Mouse (Mus musculus) forebrain, embryonic 11.5 days (tissue): ENCODE results near the gene Lsm2. TPM values are rescaled to one million over a fixed set of nuclear protein-coding genes. Genes with fewer than 3 reads are reported as not detected.
A peak's percentile ranks its signal among the peaks of the same experiment; 100 is the strongest.

Experiments
- ATAC-seq: fragments of 200-750 bp; cut with Nextera tagmentation; replicated peaks from 2 replicates; pipeline ENCODE4 v1.8.0; 2017; ENCODE audit warnings: moderate TSS enrichment; ENCODE audit not compliant: low FRiP score
- DNase-seq: peaks from one replicate; pipeline ENCODE4 v3.0.0-alpha.2; 2017; ENCODE audit warnings: low spot score
- H3K27ac ChIP-seq: fragments of 300-500 bp; sonication (generic); 2 replicates; pipeline ENCODE4 v1.5.1; 2014; ENCODE audit warnings: low read depth, low read length
- H3K27me3 ChIP-seq: fragments of 300-500 bp; sonication (generic); 2 replicates; pipeline ENCODE4 v1.6.1; 2014; ENCODE audit warnings: mild to moderate bottlenecking, low read length, mixed read lengths; ENCODE audit not compliant: control insufficient read depth, insufficient read depth
- H3K36me3 ChIP-seq: fragments of 300-500 bp; sonication (generic); 2 replicates; pipeline ENCODE4 v1.6.1; 2014; ENCODE audit warnings: mild to moderate bottlenecking, low read length, moderate library complexity, mixed read lengths; ENCODE audit not compliant: control insufficient read depth, insufficient read depth
- H3K4me1 ChIP-seq: fragments of 300-500 bp; sonication (generic); replicated peaks from 2 replicates; pipeline ENCODE4 v1.6.1; 2014; ENCODE audit warnings: low read length, mixed read lengths; ENCODE audit not compliant: control insufficient read depth, insufficient read depth
- H3K4me2 ChIP-seq: fragments of 300-500 bp; sonication (generic); 2 replicates; pipeline ENCODE4 v1.6.1; 2014; ENCODE audit warnings: low read depth, mild to moderate bottlenecking, low read length, moderate library complexity, mixed read lengths; ENCODE audit not compliant: severe bottlenecking
- H3K4me3 ChIP-seq: fragments of 300-500 bp; sonication (generic); 2 replicates; pipeline ENCODE4 v1.5.1; 2014; ENCODE audit warnings: low read depth, low read length
- H3K9ac ChIP-seq: fragments of 300-500 bp; sonication (generic); 2 replicates; pipeline ENCODE4 v1.6.1; 2014; ENCODE audit warnings: low read length
- H3K9me3 ChIP-seq: fragments of 300-500 bp; sonication (generic); 2 replicates; pipeline ENCODE4 v1.6.1; 2016; ENCODE audit warnings: low read length, mixed read lengths; ENCODE audit not compliant: control insufficient read depth
- WGBS: fragments of 180-500 bp; shearing (Covaris S2); extraction: QIAGEN DNeasy Blood & Tissue Kit; methylation state at CpG from one replicate; pipeline ENCODE4 v1.1.7; 2014; 5-methylcytosine and 5-hydroxymethylcytosine counted together
- polyA plus RNA-seq: library from polyadenylated mRNA; unstranded; fragments of >200 nt; fragmentation: Nextera tagmentation; extraction: Ambion mirVana; gene quantifications from 2 replicates; pipeline ENCODE4 v1.2.1, GENCODE M21; 2014

The Lsm2 gene
- polyA plus RNA-seq, 1 experiment from 2014 or later, result 288 TPM

GRCm38 (mm10) chr17:35017706-35018030, 36.0 kb downstream of the Lsm2 start:
- 81% methylated on average over 14 of the region's 14 CpGs for WGBS
- Histone ChIP-seq H3K27ac (no peak overlapping the region), H3K36me3 (peaks cover 19% of the 10 kb centered on the region), H3K4me2 (no peak overlapping the region), H3K9ac (no peak overlapping the region), H3K9me3 (no peaks in the 10 kb centered on the region), H3K27me3 (no peaks in the 10 kb centered on the region), H3K4me1 (peaks cover 6% of the 10 kb centered on the region), H3K4me3 (no peak overlapping the region)
- ATAC-seq (no peak), DNase-seq (peak; percentile 51)

GRCm38 (mm10) chr17:35018171-35018570, 36.5 kb downstream of the Lsm2 start:
- Histone ChIP-seq H3K27ac (no peak overlapping the region), H3K27me3 (no peaks in the 10 kb centered on the region), H3K4me2 (no peak overlapping the region), H3K4me3 (no peak overlapping the region), H3K9me3 (no peaks in the 10 kb centered on the region), H3K4me1 (peaks cover 6% of the 10 kb centered on the region), H3K36me3 (peaks cover 15% of the 10 kb centered on the region), H3K9ac (no peak overlapping the region)
- ATAC-seq, result no peak
- WGBS, result 86% methylated on average over 3 of the region's 3 CpGs
- DNase-seq, result peak; percentile 46

- no peak overlapping the region for H3K27ac ChIP-seq
- WGBS, result 76% methylated on average over 11 of the region's 11 CpGs
Measured at GRCm38 (mm10) chr17:35019894-35020293, 38.2 kb downstream of the Lsm2 start.

GRCm38 (mm10) chr17:35020551-35020950, 38.9 kb downstream of the Lsm2 start:
- ATAC-seq (no peak), DNase-seq (peak; percentile 44)
- Histone ChIP-seq H3K4me1 (peaks cover 6% of the 10 kb centered on the region), H3K4me3 (no peak overlapping the region), H3K27me3 (no peaks in the 10 kb centered on the region), H3K36me3 (peaks cover 5% of the 10 kb centered on the region), H3K9ac (no peak overlapping the region), H3K27ac (no peak overlapping the region), H3K4me2 (no peak overlapping the region), H3K9me3 (no peaks in the 10 kb centered on the region)
- 85% methylated on average over 8 of the region's 8 CpGs for WGBS

More at GRCm38 (mm10) chr17:35019894-35020293, 38.2 kb downstream of the Lsm2 start:
- peaks cover 6% of the 10 kb centered on the region for H3K4me1 ChIP-seq
- no peak overlapping the region for H3K4me3 ChIP-seq
- peaks cover 5% of the 10 kb centered on the region for H3K36me3 ChIP-seq
- no peaks in the 10 kb centered on the region for H3K9me3 ChIP-seq
- no peaks in the 10 kb centered on the region for H3K27me3 ChIP-seq
- H3K4me2 ChIP-seq, result no peak overlapping the region
- ATAC-seq (no peak), DNase-seq (peak; percentile 55)
- no peak overlapping the region for H3K9ac ChIP-seq

GRCm38 (mm10) chr17:35021163-35021808, 39.6 kb downstream of the Lsm2 start:
- Histone ChIP-seq H3K4me3 (no peak overlapping the region), H3K27ac (no peak overlapping the region)

GRCm38 (mm10) chr17:35021842-35022477, 40.3 kb downstream of the Lsm2 start:
- no peaks in the 10 kb centered on the region; the same call in 1 of the 2 replicates for H3K36me3 ChIP-seq
- H3K9ac ChIP-seq, result no peak overlapping the region
- DNase-seq (peak; percentile 50), ATAC-seq (no peak)
- H3K27ac ChIP-seq, result no peak overlapping the region
- peaks cover 6% of the 10 kb centered on the region for H3K4me1 ChIP-seq
- no peak overlapping the region for H3K4me2 ChIP-seq
- no peak overlapping the region for H3K4me3 ChIP-seq
- no peaks in the 10 kb centered on the region for H3K9me3 ChIP-seq
- no peaks in the 10 kb centered on the region for H3K27me3 ChIP-seq
- WGBS, result 58% methylated on average over 6 of the region's 6 CpGs

More at GRCm38 (mm10) chr17:35021163-35021808, 39.6 kb downstream of the Lsm2 start:
- 5% methylated on average over 17 of the region's 17 CpGs for WGBS
- Histone ChIP-seq H3K9me3 (no peaks in the 10 kb centered on the region), H3K36me3 (no peaks in the 10 kb centered on the region; the same call in 1 of the 2 replicates), H3K4me2 (peak overlapping the region; percentile 27), H3K27me3 (no peaks in the 10 kb centered on the region), H3K9ac (peak overlapping the region; percentile 23; the same call in 1 of the 2 replicates), H3K4me1 (peaks cover 6% of the 10 kb centered on the region)
- ATAC-seq (peak; percentile 64), DNase-seq (peak; percentile 93)

GRCm38 (mm10) chr17:35022541-35023060, 40.9 kb downstream of the Lsm2 start:
- Histone ChIP-seq H3K27me3 (no peaks in the 10 kb centered on the region), H3K4me3 (no peak overlapping the region), H3K9ac (no peak overlapping the region; the same call in 1 of the 2 replicates), H3K4me2 (no peak overlapping the region), H3K4me1 (peaks cover 10% of the 10 kb centered on the region), H3K36me3 (no peaks in the 10 kb centered on the region; the same call in 1 of the 2 replicates), H3K27ac (no peak overlapping the region), H3K9me3 (no peaks in the 10 kb centered on the region)
- 93% methylated on average over 8 of the region's 8 CpGs for WGBS
- no peak for ATAC-seq
- peak; percentile 44 for DNase-seq

- DNase-seq (no peak), ATAC-seq (no peak)
- no peaks in the 10 kb centered on the region for H3K9me3 ChIP-seq
- no peak overlapping the region for H3K4me3 ChIP-seq
- H3K27ac ChIP-seq, result no peak overlapping the region
- 87% methylated on average over 5 of the region's 5 CpGs for WGBS
- no peaks in the 10 kb centered on the region for H3K27me3 ChIP-seq
- no peak overlapping the region for H3K9ac ChIP-seq
- H3K4me2 ChIP-seq, result no peak overlapping the region
- H3K4me1 ChIP-seq, result peaks cover 13% of the 10 kb centered on the region
- no peaks in the 10 kb centered on the region; the same call in 1 of the 2 replicates for H3K36me3 ChIP-seq
Measured at GRCm38 (mm10) chr17:35023221-35023620, 41.6 kb downstream of the Lsm2 start.
